Mouse (Mus musculus) right cerebral cortex, postnatal 14 days (tissue): Measurements from ENCODE around the gene Ndufaf4.
"Not testable (repeated sequence)": the region's sequence is repeated elsewhere in the genome, so short reads cannot be mapped to it uniquely, and the experiment has no call there.

Experiments
- DNase-seq: peaks from one replicate; pipeline ENCODE4 v3.0.0; 2022

Gene Ndufaf4

GRCm38 (mm10) chr4:24897851-24898515 is at the start of gene Ndufaf4:
Gene Ndufaf4 (plus strand): TSS chr4:24898083.
- peak; percentile 100 for DNase-seq

GRCm38 (mm10) chr4:24850401-24851325 is 47.2 kb upstream of the Ndufaf4 start, which contains the start of gene Klhl32:
Gene Klhl32 (minus strand): TSS chr4:24851124.
- DNase-seq, result peak; percentile 82

- no peak for DNase-seq
These were observed 32.2 kb upstream of the Ndufaf4 start for GRCm38 (mm10) chr4:24865691-24866090.

DNA sequence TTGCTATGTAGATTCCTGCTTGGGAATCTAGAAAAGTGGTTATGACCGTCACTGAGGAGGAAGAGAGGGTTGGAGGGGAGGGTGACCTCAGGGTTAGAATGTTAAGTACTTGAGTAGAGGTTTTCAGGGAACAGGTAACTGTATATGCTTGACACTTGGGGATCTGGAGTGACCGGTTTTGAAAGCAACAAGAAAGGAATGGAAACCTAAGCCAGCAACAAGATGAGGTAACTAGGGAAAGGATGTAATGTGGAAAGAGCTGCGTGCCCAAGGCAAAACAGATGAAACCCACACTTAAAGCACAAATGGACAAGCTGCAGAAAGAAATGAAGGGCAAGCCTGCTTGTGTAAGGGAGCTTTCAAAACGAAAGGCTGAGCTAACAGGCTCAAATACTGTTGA is 28.7 kb upstream of the Ndufaf4 start:
- no peak for DNase-seq

DNA sequence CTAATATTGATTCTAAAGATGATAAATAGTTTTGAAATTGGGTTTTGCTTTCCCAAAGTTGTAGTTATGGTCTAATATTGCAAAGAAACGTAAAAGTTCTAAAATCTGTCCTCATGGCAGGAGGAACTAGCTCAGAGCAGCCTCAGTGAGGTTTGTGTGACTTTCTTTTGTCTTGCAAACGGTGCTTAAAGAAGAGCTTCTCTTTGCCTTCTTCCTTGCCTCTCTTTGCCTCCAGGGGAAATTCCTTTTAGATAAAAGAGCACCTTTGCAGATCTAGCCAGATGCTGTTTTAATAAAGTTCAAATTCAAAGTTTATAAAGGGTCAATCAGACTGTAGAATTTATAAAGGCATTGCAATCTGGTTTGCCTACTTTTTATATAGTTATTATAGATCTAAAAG is 8.5 kb upstream of the Ndufaf4 start:
- not testable (repeated sequence) for DNase-seq

GRCm38 (mm10) chr4:24892293-24892692 is 5.6 kb upstream of the Ndufaf4 start:
- DNase-seq, result not testable (repeated sequence)

DNA sequence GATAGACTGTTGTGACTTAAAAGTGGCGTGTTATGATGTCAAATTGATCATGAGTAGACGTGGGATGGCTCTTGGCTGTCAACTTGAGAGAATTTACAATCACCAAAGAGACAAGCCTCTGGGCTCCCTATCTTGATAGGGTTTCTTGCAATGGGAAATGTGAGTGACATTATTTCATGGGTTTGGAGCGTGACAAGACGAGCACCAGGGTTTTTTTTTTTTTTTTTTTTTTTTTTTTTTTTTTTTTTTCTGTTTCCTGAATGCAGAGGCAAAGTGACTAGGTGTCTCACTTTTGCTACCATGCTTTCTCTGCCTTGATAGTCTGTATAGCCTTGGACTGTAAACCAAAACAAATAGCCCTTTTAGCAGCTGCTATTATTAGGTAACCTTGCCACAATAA is 3.3 kb upstream of the Ndufaf4 start:
- DNase-seq, result no peak

DNA sequence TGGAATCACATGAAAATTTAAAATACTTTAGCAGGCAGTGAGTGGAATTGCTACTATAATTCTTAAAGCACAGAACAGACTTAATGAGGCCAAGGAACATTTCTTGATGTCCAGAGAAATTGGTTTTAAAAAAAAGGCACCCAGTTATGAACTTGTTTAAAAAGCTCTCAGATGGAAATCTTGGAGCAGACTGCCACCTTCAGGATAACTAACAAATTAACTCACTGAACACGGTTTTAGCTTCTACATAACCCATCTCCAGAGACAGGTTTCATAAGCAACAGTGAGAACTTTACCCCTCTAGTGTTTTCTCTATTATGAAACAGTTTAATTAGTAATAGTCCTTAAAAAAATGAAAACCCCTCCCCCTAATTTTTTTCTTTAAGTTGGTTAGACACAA is 1.1 kb upstream of the Ndufaf4 start:
- no peak for DNase-seq

DNA sequence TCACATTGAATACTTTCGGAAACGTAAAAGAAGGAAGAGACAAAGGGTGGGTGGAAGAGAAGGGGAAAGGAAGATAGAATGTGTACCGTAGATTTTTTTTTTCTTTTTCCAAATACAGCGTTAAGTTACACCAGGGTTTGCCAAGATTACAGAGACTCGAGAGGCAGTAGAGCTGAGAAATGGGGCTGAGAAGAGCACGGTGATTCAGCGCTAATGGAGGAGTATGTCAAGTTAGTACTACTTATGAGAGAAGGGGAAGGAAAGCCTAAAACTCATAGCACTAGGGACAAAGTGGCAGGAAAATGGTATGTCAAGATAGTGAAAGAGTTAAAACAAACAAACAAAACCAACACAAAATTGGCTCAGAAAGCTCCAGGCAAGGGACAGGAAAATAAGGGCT is 532 bp upstream of the Ndufaf4 start:
- no peak for DNase-seq

GRCm38 (mm10) chr4:24898636-24899035 is 753 bp downstream of the Ndufaf4 start:
- DNase-seq, result no peak

GRCm38 (mm10) chr4:24899146-24899545 is 1.3 kb downstream of the Ndufaf4 start:
- DNase-seq, result no peak

DNA sequence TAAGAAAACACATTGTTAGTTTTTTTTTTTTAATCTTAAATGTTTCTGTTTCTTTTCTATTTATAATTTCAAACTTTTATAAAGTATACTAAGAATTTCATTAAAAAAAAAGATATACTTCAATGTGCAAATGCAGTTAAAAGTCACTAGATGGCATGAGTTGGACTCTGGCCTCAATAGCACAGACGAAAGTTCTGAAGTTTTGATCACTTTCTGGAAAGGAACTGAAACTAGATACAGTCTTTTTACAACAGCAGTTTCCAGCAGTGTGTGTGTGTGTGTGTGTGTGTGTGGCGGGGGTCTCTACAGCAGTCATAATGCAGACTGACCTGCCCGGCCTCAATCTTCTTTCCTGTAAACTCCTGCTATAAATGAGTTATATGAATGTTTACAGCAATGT is 9.9 kb downstream of the Ndufaf4 start:
- no peak for DNase-seq

- DNase-seq, result no peak
These were observed 17.7 kb downstream of the Ndufaf4 start for GRCm38 (mm10) chr4:24915631-24916030.

DNA sequence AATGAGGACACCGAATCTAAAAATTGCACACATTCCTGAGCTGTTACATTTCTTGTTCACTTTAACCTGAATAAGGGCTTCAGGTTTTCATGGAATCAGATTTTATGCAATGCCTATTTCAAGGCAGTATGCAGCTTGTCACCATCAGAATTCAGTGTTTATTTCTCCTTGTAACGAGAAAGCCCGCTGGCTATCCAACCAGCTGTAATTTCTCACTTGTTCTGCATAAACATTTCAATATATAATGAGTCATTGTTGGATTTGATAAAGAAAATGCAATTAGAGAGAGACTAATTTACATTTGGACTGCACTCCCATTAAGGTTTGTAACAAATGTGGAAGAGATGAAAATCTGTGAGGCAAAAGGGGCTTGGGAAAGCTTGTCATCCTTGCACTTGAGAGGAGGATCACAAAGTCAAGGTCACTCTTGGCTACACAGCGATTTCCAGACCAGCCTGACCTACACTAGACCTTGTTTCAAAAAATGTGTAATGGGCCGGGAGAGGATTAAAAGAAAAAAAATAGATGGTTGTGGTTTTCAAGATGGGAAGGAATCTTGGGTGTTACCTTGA is 22.2 kb downstream of the Ndufaf4 start:
- no peak for DNase-seq

DNA sequence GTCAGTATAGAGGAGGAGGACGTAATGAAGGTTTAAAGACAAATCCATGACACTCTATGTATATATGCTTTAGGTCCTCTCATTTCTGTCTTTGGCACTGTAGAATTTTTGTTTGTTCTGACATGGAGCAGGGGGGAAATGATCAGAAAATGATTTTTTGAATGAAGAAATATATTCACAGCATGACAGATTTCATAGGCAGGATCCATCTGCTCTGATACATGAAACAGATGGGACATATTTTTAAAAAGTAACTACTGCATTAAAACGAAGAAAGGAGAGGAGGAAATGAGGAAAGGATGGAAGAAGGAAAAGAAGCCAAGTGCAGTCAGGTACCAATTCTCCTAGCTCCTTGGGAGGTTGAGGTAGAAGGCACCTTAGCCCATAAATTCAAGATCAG is 26.8 kb downstream of the Ndufaf4 start:
- no peak for DNase-seq

DNA sequence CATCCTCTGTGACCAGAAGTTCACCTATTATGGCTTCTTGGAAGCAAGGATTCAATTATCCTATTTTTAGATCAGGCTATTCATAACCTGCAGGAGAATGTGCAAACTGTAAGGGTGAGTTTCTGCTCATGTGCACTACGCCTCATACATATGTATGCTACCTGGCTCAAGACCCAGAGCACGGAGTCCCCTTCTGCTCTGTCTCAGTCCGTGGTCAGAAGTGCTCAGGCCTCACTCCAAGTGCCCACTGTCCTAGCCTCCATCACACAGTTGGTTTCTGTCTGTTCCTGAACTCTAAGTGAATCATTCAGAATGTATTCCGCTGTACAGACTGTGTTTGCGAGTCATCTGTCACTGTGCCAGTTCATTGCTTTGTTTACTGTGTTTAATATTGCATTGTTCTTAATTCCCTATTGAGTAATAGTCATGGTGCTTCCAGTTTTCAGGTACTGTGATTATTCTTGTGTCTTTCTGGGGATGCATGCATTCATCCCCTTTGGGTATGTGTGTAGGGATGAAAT is 30.4 kb downstream of the Ndufaf4 start:
- no peak for DNase-seq

- DNase-seq, result no peak
These were observed 31.0 kb downstream of the Ndufaf4 start for GRCm38 (mm10) chr4:24928926-24929325.

DNA sequence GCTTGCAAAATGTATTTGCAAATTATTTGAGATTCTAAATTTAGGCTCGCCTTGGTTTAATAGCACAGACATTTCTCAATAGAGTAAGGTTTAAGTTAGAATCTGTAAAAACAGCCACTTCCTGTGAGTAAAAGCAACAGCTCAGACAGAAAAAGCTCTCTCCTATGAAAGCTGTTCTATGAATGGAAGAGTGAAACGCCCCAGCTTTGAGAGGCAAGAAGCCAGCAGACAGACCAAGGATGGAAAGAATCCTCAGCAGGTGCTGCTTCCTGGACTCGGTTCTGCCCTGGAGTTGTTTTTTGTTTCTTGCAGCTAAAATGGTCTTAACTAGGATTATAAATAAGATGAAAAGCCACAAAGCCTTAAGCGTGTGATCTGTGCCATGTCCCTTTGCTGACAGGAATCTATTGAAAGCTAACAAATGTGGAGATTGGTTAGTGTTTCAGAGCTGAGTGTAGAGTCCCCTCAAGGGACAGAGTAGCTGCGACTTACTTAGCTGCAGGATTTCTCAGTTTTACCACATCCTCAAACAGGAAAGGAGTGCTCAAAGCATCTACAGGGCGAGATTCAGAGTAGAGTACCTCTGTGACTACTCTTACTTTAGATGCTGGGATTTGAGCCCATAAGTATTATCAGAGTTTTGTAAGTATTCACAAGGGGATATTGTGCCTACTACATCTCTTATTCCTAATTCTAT is 45.0 kb downstream of the Ndufaf4 start:
- peak; percentile 7 for DNase-seq
